Mouse (Mus musculus): ENCODE measurements at regions not wholly inside any gene's neighbourhood (a gene's known extent, or its start where the extent isn't known, plus 50 kb on each side); places are given as distances from the start of the nearest gene placed in this dataset.
A peak's percentile ranks its signal among the peaks of the same experiment; 100 is the strongest.

DNA sequence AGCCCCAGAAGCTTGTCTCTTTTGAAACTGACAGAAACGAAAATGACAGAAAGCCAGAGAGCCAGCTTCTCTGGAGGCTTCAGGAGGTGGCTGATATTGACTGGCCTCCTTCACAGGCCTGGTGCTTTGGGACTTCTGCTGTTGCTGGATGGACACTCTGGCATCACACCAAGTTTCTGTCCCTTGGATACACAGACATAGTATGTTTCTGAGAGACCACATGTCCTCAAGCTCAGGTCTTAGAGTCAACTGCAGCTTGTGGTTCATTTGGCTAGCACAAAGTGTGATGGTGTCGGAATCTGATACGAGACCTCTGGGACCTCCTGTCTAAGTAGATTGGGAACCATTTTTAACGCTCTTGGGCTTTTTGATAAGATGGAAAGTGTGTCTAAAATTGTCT lies 502.0 kb downstream of the Sqor start:
- Histone ChIP-seq H3K27me3 (ENCODE audit: control insufficient read depth, insufficient read depth, low read length) (no peaks in the 10 kb centered on the region), H3K9me3 (ENCODE audit: control insufficient read depth, low read length) (no peaks in the 10 kb centered on the region), H3K4me1 (replicated peaks; ENCODE audit: control insufficient read depth, insufficient read depth, low read length) (no peaks in the 10 kb centered on the region), H3K27ac (ENCODE audit: low read depth, low read length) (no peak overlapping the region), H3K4me2 (ENCODE audit: low read depth, low read length, severe bottlenecking) (no peak overlapping the region), H3K4me3 (ENCODE audit: low read depth, low read length) (no peak overlapping the region), H3K9ac (ENCODE audit: low read length) (no peak overlapping the region), H3K36me3 (ENCODE audit: control insufficient read depth, insufficient read depth, low read length) (no peaks in the 10 kb centered on the region)
- 82% methylated on average over 4 of the region's 4 CpGs for WGBS
- DNase-seq (ENCODE audit: low spot score) (no peak), ATAC-seq (replicated peaks; ENCODE audit: low FRiP score) (no peak)

DNA sequence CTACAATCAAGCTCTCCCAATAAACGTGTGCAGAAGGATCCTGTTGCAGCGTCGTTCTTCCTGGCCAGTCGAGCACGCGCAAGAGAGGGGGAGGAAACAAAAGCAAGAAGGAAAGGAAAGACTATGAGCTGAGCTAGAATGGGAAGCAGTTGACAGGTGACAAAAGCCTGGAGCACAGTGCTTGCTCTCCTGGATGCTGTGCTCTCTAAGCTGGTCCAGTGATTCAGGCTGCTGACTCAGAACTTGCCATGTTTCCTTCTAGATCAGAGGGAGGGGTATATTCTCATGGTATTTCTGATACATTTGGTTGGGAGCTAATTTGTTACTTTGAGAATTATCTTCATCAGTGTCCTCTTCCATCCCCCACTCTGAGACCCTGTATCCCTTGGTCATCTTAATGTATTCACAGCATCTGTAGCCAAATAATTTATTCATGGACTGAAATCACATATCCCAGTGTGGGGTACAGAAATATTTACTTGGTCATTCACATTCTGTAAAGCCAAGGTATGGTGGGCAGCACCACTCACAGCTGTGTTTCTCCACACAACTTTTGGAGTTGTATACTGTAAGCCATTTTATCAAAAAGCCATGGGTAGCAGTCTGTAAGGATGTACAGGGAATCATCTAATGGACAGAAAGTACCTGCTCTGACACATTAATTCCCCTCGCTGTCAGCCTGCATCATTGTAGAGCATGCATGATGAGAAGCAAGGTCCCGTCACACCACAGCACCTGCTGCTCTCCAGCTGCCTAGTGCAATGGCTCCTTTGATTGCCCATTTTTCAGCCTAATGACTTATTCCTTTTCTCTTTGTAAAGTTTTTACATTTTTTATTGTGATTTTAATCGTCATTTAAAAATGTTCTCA lies 510.1 kb downstream of the Sqor start:
- DNase-seq (ENCODE audit: low spot score) (no peak), ATAC-seq (replicated peaks; ENCODE audit: low FRiP score) (no peak; the same call in 1 of the 2 replicates)
- WGBS = 87% methylated on average over 9 of the region's 9 CpGs
- Histone ChIP-seq H3K4me3 (ENCODE audit: low read depth, low read length) (no peak overlapping the region), H3K4me1 (replicated peaks; ENCODE audit: control insufficient read depth, insufficient read depth, low read length) (no peaks in the 10 kb centered on the region), H3K4me2 (ENCODE audit: low read depth, low read length, severe bottlenecking) (no peak overlapping the region), H3K36me3 (ENCODE audit: control insufficient read depth, insufficient read depth, low read length) (no peaks in the 10 kb centered on the region), H3K27ac (ENCODE audit: low read depth, low read length) (no peak overlapping the region), H3K27me3 (ENCODE audit: control insufficient read depth, insufficient read depth, low read length) (no peaks in the 10 kb centered on the region), H3K9ac (ENCODE audit: low read length) (no peak overlapping the region), H3K9me3 (ENCODE audit: control insufficient read depth, low read length) (no peaks in the 10 kb centered on the region)

DNA sequence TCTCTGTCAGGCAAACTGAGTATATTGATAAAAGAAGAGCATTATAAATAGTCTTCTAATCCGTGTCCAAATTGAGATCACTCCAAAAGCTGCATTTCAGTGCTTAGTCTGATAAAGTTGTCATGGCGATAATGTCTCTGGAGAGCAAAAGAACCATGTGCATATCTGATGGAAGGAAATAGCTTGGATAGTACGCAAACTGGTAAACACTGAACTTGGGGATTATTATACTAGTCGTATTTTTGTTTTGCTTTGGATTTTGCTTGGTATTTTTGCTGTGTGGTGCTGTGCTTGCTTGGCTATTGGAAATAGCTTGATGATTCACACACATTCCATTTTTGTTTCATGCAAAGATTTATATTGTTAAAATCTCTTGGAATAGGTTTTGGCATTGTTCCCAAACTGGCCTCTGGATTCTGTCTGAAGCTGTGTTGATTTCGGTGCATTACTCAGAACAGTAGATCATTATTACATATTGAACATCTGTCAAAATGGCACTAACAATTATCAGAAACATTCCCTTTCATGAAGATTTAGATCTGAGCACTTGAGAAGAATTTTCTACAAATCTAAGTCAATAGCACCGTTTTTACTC lies 510.8 kb downstream of the Sqor start:
- Histone ChIP-seq H3K9ac (ENCODE audit: low read length) (no peak overlapping the region), H3K36me3 (ENCODE audit: control insufficient read depth, insufficient read depth, low read length) (no peaks in the 10 kb centered on the region), H3K27ac (ENCODE audit: low read depth, low read length) (no peak overlapping the region), H3K4me1 (replicated peaks; ENCODE audit: control insufficient read depth, insufficient read depth, low read length) (no peaks in the 10 kb centered on the region), H3K9me3 (ENCODE audit: control insufficient read depth, low read length) (no peaks in the 10 kb centered on the region), H3K27me3 (ENCODE audit: control insufficient read depth, insufficient read depth, low read length) (no peaks in the 10 kb centered on the region), H3K4me2 (ENCODE audit: low read depth, low read length, severe bottlenecking) (no peak overlapping the region), H3K4me3 (ENCODE audit: low read depth, low read length) (no peak overlapping the region)
- ATAC-seq (replicated peaks; ENCODE audit: low FRiP score) (no peak), DNase-seq (ENCODE audit: low spot score) (no peak)
- WGBS = 89% methylated on average over 6 of the region's 6 CpGs

DNA sequence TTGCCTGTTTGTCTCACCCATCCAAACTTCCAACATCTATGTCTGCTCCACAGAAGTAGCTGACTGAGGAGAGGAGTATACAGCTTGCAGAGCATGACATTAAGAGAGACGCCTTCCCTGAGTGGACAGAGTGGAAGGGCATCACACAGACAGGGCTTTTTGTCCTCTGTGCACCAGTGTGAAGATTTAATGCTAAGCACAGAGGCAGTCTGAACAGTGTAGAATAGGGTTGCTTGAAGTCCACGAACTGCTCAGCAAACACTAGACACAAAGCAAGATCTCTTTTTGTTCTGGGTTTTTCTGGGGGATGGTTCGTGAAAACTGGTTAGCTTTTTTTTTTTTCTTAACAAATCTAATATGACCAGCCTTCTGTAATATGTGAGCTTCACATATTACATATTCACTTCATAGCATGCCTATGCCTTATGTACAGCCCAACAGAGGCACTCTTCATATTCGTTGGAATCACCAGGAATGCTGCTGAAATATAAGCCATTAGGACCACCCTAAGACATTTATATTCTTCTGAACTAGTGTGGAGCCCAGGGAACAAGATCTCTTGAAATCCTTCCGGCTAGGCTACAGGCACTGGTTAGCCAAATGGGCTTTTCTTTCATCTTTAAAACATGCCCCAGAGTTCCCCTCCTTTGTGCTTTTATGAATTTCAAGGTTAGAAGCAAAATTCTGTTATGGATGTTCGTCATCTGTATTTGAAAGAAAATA lies 546.7 kb downstream of the Sqor start:
- no peak overlapping the region for H3K4me3 ChIP-seq (ENCODE audit: low read depth, low read length)
- 75% methylated on average over 6 of the region's 6 CpGs for WGBS
- no peaks in the 10 kb centered on the region for H3K27me3 ChIP-seq (ENCODE audit: control insufficient read depth, insufficient read depth, low read length)
- H3K27ac ChIP-seq (ENCODE audit: low read depth, low read length) = no peak overlapping the region
- no peak overlapping the region for H3K4me2 ChIP-seq (ENCODE audit: low read depth, low read length, severe bottlenecking)
- no peak for DNase-seq (ENCODE audit: low spot score)
- H3K9ac ChIP-seq (ENCODE audit: low read length) = no peak overlapping the region
- no peaks in the 10 kb centered on the region for H3K4me1 ChIP-seq (replicated peaks; ENCODE audit: control insufficient read depth, insufficient read depth, low read length)
- no peaks in the 10 kb centered on the region for H3K36me3 ChIP-seq (ENCODE audit: control insufficient read depth, insufficient read depth, low read length)
- no peaks in the 10 kb centered on the region for H3K9me3 ChIP-seq (ENCODE audit: control insufficient read depth, low read length)
- ATAC-seq (replicated peaks; ENCODE audit: low FRiP score) = peak; percentile 7; the same call in 1 of the 2 replicates

DNA sequence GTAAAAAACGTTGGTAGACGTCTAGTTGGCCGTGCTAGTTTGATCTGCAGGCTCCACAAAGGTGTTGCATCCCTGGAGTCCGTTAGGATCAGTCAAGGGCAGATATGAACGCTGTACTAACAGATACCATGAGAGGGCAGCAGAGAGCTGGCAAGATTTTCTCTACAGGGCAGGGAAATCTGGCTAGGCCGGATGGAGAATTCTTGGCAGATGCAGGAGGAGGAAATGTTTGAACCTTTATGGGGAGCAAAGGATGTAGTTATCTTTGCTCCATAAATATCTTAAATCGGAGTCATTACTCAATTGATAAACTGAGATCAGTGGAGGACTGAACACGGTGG lies 547.2 kb downstream of the Sqor start:
- no peak overlapping the region for H3K9ac ChIP-seq (ENCODE audit: low read length)
- H3K27me3 ChIP-seq (ENCODE audit: control insufficient read depth, insufficient read depth, low read length) = no peaks in the 10 kb centered on the region
- no peaks in the 10 kb centered on the region for H3K4me1 ChIP-seq (replicated peaks; ENCODE audit: control insufficient read depth, insufficient read depth, low read length)
- no peak overlapping the region for H3K4me2 ChIP-seq (ENCODE audit: low read depth, low read length, severe bottlenecking)
- DNase-seq (ENCODE audit: low spot score) (peak; percentile 80), ATAC-seq (replicated peaks; ENCODE audit: low FRiP score) (peak; percentile 82)
- no peak overlapping the region for H3K4me3 ChIP-seq (ENCODE audit: low read depth, low read length)
- no peaks in the 10 kb centered on the region for H3K9me3 ChIP-seq (ENCODE audit: control insufficient read depth, low read length)
- H3K36me3 ChIP-seq (ENCODE audit: control insufficient read depth, insufficient read depth, low read length) = no peaks in the 10 kb centered on the region
- WGBS = 28% methylated on average over 8 of the region's 8 CpGs
- no peak overlapping the region for H3K27ac ChIP-seq (ENCODE audit: low read depth, low read length)

DNA sequence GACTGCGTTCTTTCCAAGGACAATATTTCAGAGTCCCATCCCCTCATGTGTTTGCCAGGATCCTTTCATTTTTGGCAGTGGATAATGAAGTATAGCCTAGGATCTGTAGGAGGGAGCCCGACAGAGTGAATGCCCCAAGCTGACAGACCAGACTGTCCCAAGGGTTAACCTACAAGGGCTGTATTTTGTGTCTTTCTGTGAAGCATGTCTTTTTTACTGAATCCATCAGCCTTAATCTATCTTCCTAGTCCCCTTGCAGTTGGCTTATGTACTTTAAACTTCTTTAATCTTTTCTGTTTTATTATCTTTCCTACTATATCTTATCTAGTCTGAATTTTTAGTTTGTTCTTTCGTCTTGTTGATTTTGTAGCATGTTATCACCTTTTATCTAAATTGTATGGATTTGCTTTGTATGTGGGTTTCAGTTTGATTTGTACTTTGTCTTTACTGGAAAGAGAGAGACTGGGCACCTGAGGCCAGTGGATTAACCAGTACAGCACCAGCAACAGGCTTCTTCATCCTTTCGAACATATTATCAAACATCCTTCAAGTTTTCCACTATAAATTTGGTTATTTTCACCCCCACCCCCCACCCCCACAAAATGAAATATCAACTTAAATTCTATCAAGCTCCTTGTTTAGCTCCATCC lies 555.5 kb downstream of the Sqor start:
- Histone ChIP-seq H3K9ac (ENCODE audit: low read length) (no peak overlapping the region), H3K4me2 (ENCODE audit: low read depth, low read length, severe bottlenecking) (no peak overlapping the region), H3K9me3 (ENCODE audit: control insufficient read depth, low read length) (no peaks in the 10 kb centered on the region), H3K36me3 (ENCODE audit: control insufficient read depth, insufficient read depth, low read length) (no peaks in the 10 kb centered on the region), H3K4me1 (replicated peaks; ENCODE audit: control insufficient read depth, insufficient read depth, low read length) (no peaks in the 10 kb centered on the region), H3K27me3 (ENCODE audit: control insufficient read depth, insufficient read depth, low read length) (no peaks in the 10 kb centered on the region), H3K27ac (ENCODE audit: low read depth, low read length) (no peak overlapping the region), H3K4me3 (ENCODE audit: low read depth, low read length) (no peak overlapping the region)
- ATAC-seq (replicated peaks; ENCODE audit: low FRiP score) (no peak), DNase-seq (ENCODE audit: low spot score) (no peak)
- WGBS = 88% methylated on average over 4 of the region's 4 CpGs

DNA sequence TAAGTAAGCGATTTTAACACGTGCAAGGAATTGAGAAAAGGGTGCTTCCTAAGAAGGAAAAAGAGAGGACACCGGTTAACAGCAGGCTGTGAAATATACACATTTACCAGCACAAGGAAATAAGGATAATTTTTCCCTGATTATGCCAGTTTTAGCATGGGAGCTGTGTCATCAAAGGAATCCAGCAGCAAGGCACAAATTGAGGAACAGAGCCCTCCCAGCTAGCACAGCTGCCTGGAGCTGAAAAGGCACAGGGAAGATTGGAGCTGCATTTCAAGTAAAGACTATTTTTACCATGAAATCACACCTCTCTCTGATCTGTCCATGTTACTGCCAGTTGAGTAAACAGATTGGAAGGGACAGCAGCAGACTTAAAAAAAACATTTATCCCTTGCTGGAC lies 558.7 kb downstream of the Sqor start:
- DNase-seq (ENCODE audit: low spot score) = no peak
- no peak for ATAC-seq (replicated peaks; ENCODE audit: low FRiP score)
- 86% methylated on average over 3 of the region's 3 CpGs for WGBS
- Histone ChIP-seq H3K4me2 (ENCODE audit: low read depth, low read length, severe bottlenecking) (no peak overlapping the region), H3K27ac (ENCODE audit: low read depth, low read length) (no peak overlapping the region), H3K27me3 (ENCODE audit: control insufficient read depth, insufficient read depth, low read length) (no peaks in the 10 kb centered on the region), H3K4me1 (replicated peaks; ENCODE audit: control insufficient read depth, insufficient read depth, low read length) (no peaks in the 10 kb centered on the region), H3K36me3 (ENCODE audit: control insufficient read depth, insufficient read depth, low read length) (no peaks in the 10 kb centered on the region), H3K4me3 (ENCODE audit: low read depth, low read length) (no peak overlapping the region), H3K9ac (ENCODE audit: low read length) (no peak overlapping the region), H3K9me3 (ENCODE audit: control insufficient read depth, low read length) (no peaks in the 10 kb centered on the region)

DNA sequence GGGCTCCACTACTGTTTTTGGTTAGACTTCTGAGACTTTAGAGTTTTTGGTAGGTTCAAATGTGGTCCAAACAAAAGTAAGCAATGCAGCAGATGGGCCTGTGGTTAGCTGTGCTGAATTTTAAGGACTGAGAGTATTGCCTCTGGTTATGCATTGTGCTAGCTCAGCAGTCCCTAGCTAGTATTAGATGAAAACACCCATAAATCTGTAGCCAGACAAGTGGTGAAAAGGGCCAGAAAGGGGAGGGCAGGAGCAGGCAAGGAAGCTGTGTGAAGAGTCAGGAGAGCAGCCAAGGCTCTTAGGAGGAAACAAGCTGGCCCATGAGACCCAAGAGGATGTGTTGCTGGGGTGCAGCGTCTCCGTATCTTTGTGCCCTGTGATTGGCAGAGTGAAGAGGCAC lies 559.9 kb downstream of the Sqor start:
- no peak overlapping the region for H3K4me2 ChIP-seq (ENCODE audit: low read depth, low read length, severe bottlenecking)
- no peaks in the 10 kb centered on the region for H3K36me3 ChIP-seq (ENCODE audit: control insufficient read depth, insufficient read depth, low read length)
- no peak for DNase-seq (ENCODE audit: low spot score)
- no peak overlapping the region for H3K4me3 ChIP-seq (ENCODE audit: low read depth, low read length)
- H3K27ac ChIP-seq (ENCODE audit: low read depth, low read length) = no peak overlapping the region
- ATAC-seq (replicated peaks; ENCODE audit: low FRiP score) = no peak
- 74% methylated on average over 2 of the region's 2 CpGs for WGBS
- H3K9me3 ChIP-seq (ENCODE audit: control insufficient read depth, low read length) = no peaks in the 10 kb centered on the region
- no peaks in the 10 kb centered on the region for H3K4me1 ChIP-seq (replicated peaks; ENCODE audit: control insufficient read depth, insufficient read depth, low read length)
- no peak overlapping the region for H3K9ac ChIP-seq (ENCODE audit: low read length)
- H3K27me3 ChIP-seq (ENCODE audit: control insufficient read depth, insufficient read depth, low read length) = no peaks in the 10 kb centered on the region
